Mouse (Mus musculus) splenic B cell, adult 2 months (primary cell): Measurements from ENCODE around the gene Slc12a9.
"Not testable (repeated sequence)": the region's sequence is repeated elsewhere in the genome, so short reads cannot be mapped to it uniquely, and the experiment has no call there.

ENCODE experiments used
- DNase-seq: peaks from one replicate; pipeline ENCODE4 v3.0.0-alpha.2; 2011; ENCODE audit warnings: low read depth, low spot score
- H3K27me3 ChIP-seq: 2 replicates; pipeline ENCODE4 v1.6.1; 2012; ENCODE audit warnings: mild to moderate bottlenecking, low read length, moderate library complexity, mixed read lengths; ENCODE audit not compliant: control insufficient read depth, poor library complexity, insufficient read depth, severe bottlenecking
- H3K36me3 ChIP-seq: 2 replicates; pipeline ENCODE4 v1.6.1; 2012; ENCODE audit warnings: mild to moderate bottlenecking, low read length, moderate library complexity, mixed read lengths; ENCODE audit not compliant: control insufficient read depth, poor library complexity, insufficient read depth, severe bottlenecking

Gene Slc12a9

GRCm38 (mm10) chr5:137293282-137293681 lies 40.1 kb downstream of the Slc12a9 start:
- DNase-seq: peak; percentile 70
- Histone ChIP-seq H3K27me3 (no peaks in the 10 kb centered on the region), H3K36me3 (peaks cover 11% of the 10 kb centered on the region; the same call in 1 of the 2 replicates)

- DNase-seq: no peak
- Histone ChIP-seq H3K27me3 (no peaks in the 10 kb centered on the region), H3K36me3 (peaks cover 5% of the 10 kb centered on the region; the same call in 1 of the 2 replicates)
Measured at GRCm38 (mm10) chr5:137291381-137291926, 41.9 kb downstream of the Slc12a9 start.

- peak; percentile 69 for DNase-seq
- Histone ChIP-seq H3K27me3 (no peaks in the 10 kb centered on the region), H3K36me3 (peaks cover 2% of the 10 kb centered on the region; the same call in 1 of the 2 replicates)
Measured at GRCm38 (mm10) chr5:137290677-137291076, 42.7 kb downstream of the Slc12a9 start.

GRCm38 (mm10) chr5:137289591-137290365 lies 43.6 kb downstream of the Slc12a9 start:
- DNase-seq: no peak
- Histone ChIP-seq H3K36me3 (no peaks in the 10 kb centered on the region), H3K27me3 (no peaks in the 10 kb centered on the region)

GRCm38 (mm10) chr5:137288999-137289470 lies 44.4 kb downstream of the Slc12a9 start:
- no peaks in the 10 kb centered on the region for H3K36me3 ChIP-seq
- H3K27me3 ChIP-seq: no peaks in the 10 kb centered on the region
- DNase-seq: peak; percentile 59

GRCm38 (mm10) chr5:137287953-137288743 lies 45.2 kb downstream of the Slc12a9 start:
- Histone ChIP-seq H3K27me3 (no peaks in the 10 kb centered on the region), H3K36me3 (no peaks in the 10 kb centered on the region)
- DNase-seq: no peak

GRCm38 (mm10) chr5:137287032-137287952 lies 46.1 kb downstream of the Slc12a9 start, which contains the start of gene Ache:
Gene Ache (plus strand): TSS chr5:137287519.
- Histone ChIP-seq H3K27me3 (no peaks in the 10 kb centered on the region), H3K36me3 (no peaks in the 10 kb centered on the region)
- peak; percentile 44 for DNase-seq

GRCm38 (mm10) chr5:137286655-137287031 lies 46.8 kb downstream of the Slc12a9 start:
- no peaks in the 10 kb centered on the region for H3K27me3 ChIP-seq
- DNase-seq: peak; percentile 92
- no peaks in the 10 kb centered on the region for H3K36me3 ChIP-seq

- H3K36me3 ChIP-seq: no peaks in the 10 kb centered on the region
- no peaks in the 10 kb centered on the region for H3K27me3 ChIP-seq
- no peak for DNase-seq
Measured at GRCm38 (mm10) chr5:137285986-137286385, 47.4 kb downstream of the Slc12a9 start.

GRCm38 (mm10) chr5:137285045-137285444 lies 48.4 kb downstream of the Slc12a9 start:
- Histone ChIP-seq H3K27me3 (no peaks in the 10 kb centered on the region), H3K36me3 (no peaks in the 10 kb centered on the region)
- peak; percentile 79 for DNase-seq

- not testable (repeated sequence) for H3K36me3 ChIP-seq, H3K27me3 ChIP-seq, DNase-seq
Measured at GRCm38 (mm10) chr5:137284411-137284810, 49.0 kb downstream of the Slc12a9 start.

- Histone ChIP-seq H3K36me3 (no peaks in the 10 kb centered on the region), H3K27me3 (no peaks in the 10 kb centered on the region)
- DNase-seq: no peak
Measured at GRCm38 (mm10) chr5:137277360-137278342, 55.7 kb downstream of the Slc12a9 start.
